Mouse (Mus musculus): ENCODE results near the gene Klhl6.
"Not testable (repeated sequence)": the region's sequence is repeated elsewhere in the genome, so short reads cannot be mapped to it uniquely, and the experiment has no call there.

GRCm38 (mm10) chr16:20027241-20027640, 44.4 kb upstream of the Klhl6 start:
- not testable (repeated sequence) for TF ChIP-seq POLR2A (IDR thresholded peaks at IDR 0.05; ENCODE audit: low read depth, low read length); CTCF (IDR thresholded peaks at IDR 0.05; ENCODE audit: extremely low read depth, insufficient read length, insufficient replicate concordance, low read depth, low read length)

Data from small intestine, adult 2 months (tissue).